Mouse (Mus musculus) erythroid progenitor cell, adult 5-6 weeks (primary cell): Measurements from ENCODE around the gene Clec16a. TPM values are rescaled to one million over a fixed set of nuclear protein-coding genes. Genes with fewer than 3 reads are reported as not detected.

Source experiments
- ATAC-seq: replicated peaks from 2 replicates; pipeline ENCODE4 v1.8.0; 2016; ENCODE audit warnings: moderate number of reproducible peaks, mild to moderate bottlenecking, moderate TSS enrichment, inconsistent platforms; ENCODE audit not compliant: poor library complexity, low FRiP score, severe bottlenecking
- total RNA-seq, 2 experiments: library from RNA; stranded (forward) in 1 of 2; stranded (reverse) in 1 of 2; fragments of 150-400 nt in 1 of 2; fragments of 186-747, 209-891 nt in 1 of 2; gene quantifications; 2 replicates each; pipeline versions ENCODE4 v1.2.3 to v1.2.4; 2015 to 2017; ENCODE audit warnings: low replicate concordance in 2 of 2

Clec16a gene
- total RNA-seq, 2 experiments from 2014 or later, result 5.4 to 6.7 TPM

DNA sequence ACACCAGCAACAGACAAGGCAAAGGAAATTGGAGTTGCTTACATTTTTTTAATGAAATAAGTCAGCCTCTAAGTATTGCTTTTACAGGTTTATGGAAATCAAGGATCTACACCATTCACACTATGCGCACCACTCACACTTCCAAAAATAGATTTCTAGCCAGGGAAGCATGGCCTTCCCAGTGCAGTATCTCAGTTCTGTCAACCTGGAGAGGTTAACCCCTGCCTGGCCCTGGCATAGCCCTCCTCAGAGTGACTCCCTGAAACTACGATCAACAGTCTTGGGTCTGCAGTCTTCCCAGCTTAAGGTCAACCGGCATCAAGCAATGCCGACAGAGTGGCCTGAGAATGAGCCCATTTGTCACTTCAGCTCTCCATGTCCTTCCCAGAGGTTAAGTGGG is 15.0 kb upstream of the Clec16a start:
- ATAC-seq, result no peak

DNA sequence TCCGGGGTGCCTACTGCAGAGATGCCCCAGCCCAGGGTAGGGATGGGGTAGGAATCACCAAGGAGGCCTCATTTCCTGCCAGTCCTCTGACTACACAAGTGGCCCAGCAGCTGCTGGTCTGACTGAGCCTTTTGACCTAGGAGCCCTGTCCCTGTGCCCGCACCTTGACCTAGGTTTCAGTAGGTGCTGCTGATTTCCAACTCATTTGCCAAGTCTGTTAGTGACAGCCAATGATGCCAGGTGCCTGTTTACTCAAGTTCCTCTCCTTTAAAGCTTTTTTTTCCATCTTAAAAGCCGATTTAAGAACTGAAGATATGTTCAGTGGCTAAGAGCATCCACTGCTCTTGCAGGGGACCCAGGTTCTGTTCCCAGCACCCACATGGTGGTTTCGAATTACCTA is 11.4 kb upstream of the Clec16a start:
- ATAC-seq, result no peak

DNA sequence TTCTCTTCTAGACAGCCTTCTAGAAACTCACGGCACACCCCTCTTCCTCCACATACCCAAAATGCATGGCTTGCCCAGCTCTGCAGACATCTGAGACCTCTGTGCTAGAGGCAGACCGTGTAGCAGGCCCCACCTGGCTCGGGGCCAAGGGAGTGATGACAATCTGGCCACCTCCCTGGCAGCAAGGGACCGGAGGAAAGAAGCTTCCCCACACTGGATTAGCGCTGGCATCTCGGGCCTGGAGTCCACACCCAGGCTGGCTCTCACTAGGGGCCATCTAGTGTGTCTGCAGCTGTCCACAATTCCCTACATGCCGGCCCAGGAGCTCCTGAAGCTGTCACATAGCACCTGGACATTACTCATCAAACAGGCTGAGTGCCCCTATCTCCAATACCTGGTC is 10.6 kb upstream of the Clec16a start:
- no peak for ATAC-seq

DNA sequence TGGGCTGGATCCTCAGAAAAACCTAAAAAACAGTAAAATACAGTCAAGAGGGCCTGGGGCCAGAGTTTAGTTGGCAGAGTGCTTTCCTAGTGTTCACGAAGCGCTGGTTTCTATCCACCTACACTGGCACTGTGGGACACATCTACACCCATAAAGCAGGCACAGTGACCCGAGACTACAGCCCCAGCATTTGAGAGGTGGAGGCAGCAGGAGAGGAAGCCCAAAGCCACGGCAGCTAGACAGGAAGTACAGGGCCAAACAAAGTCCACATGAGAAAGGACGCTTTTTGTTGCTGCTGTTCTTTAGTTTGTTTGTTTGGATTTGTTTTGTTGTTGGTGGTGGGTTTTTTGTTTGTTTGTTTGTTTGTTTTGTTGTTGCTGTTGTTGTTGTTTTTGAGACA is 8.8 kb upstream of the Clec16a start:
- no peak for ATAC-seq

DNA sequence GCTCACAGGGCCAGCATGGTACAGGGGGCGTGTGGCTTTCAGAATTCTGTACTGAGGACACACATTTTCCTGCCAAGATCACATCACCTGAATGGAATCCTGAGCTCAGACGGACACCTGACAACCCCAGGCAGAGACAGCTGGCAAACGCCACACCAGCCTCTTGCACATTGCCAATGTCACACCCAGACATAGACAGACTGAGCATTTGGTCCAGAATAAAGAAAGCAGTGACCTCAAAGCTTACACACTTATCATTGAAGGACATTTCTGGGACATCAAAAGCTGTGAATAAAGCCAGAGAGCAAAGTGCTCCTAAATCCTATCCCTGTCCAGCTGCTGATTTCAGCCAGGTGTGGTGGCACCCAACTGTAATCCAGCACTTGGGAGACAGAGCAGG is 8.2 kb upstream of the Clec16a start:
- ATAC-seq, result no peak

DNA sequence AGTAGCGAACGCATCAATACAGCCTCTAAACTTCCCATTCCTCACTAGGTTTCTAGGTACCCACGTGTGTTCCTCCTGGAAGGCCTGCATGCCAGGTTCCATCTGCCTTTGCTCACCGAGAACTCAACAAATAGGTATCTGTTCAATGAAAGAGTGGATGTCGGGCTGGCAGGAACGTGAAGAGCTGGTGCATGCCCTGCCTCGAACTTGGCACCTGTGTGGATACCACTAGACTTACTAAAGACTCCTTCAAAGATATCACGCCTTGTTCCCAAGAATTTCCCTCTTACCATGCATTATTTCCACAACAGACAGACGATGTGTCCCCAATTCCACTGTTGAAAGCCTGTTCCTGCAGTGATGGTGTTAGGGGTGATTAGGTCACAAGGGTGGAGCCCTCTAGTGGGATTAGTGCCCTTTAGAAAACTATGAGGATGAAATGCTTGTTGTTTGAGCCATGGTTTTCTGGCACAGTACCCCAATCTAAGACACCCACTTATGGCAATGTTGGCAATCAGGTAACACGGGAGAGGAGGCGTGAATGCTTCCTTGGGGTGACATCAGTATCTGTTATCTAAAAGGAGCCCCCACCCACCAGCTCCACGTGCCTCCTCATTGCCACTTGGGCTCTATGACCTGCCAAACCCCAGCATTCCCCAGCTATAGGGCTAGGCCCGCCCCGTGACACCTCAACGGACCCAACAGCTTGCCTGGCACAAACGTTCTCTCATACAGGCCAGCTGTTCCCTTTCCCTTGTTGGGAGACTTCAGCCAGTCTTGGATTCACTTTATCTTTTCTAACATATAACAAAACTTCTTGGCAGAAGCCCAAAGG is 4.2 kb upstream of the Clec16a start:
- no peak for ATAC-seq

DNA sequence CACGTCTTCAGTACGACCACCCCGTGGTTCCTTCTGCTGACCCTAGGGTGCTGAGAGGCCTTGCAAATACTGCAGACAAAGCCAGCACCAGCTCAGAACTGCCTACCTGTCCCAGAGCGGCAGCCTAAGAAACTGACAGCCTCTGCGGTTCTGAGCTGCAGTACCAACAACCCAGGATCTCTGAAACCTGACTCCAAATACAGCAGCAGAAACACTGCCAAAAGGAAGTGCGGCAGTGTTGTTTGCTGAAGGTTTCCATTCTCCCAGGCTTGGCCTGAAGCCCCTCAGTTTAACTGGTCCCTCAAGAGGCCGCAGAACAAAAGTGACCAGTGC is 3.6 kb upstream of the Clec16a start:
- ATAC-seq, result no peak

DNA sequence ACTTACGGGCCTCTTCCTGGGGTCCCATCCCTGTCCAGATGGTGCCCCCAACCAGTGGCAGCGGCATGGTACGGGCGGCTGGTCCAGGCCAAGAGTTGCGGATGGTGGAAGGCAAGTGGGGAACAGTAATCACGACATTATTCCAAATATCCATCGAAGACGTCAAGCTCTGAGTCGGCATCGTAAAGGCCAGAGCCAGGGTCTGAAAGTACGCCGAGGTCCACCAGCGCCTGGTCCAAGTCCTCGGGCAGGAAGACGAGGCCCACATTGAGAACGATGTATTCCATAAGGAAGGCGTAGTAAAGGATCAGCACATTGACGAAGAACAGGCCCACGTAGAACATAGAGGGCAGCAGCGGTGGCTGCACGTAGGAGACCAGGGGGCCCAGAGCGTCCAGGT is 2.9 kb upstream of the Clec16a start:
- no peak for ATAC-seq

DNA sequence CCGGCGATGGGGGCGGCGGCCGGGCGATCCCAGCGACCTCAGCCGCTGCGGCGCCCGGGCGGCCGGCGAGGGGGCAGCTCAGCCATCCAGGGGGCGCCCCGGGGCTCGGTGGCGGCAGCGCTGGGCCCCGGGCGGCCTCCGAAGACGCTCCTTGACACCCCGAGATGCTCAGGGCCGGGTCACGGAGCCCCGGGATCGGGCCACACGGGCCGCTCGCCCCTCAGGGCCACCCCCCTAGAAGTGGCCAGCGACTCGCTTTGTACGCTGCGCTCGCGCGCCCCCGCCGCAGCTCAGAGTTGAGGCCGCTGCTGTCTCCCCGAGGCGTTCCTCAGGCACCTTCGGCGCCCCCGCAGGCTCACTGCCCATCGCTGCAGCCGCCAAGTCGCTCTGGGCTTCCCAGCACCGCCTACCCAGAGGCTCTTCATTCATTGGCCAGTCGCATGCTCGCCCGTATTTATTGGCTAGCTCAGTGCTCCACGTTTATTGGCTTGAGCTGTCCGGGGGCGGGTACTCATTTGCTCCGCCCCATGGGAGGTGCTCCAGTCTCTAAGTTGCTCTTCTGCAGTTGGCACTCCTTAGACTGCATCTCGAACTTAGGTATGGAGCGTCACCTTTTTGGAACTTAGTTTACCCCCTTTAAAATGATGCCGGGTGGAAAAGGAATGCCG is 2.3 kb upstream of the Clec16a start, which contains the start of gene Dexi:
Gene Dexi, minus strand, starts transcription at position 357 of the 668 bp plus-strand sequence.
- peak; percentile 93 for ATAC-seq

DNA sequence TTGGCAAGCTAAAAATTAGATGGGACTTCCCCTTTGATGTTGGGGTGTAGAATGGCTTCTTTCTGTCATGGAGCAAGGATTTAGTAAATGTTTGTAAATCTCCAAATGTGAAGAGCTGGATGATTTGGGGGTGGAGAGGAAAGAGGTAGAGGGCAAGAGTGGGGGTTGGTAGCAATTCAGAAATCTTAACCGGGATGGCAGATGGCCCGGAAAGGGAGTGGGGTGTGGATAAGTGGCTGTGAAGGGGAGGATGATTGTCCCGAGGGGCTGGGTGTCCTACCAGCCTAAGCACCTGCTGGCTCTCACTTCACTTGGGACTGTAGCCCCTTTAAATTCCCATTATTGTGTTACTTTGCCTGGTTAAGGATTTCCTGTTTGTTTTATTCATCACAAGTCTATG is 1.7 kb downstream of the Clec16a start:
- ATAC-seq, result no peak

DNA sequence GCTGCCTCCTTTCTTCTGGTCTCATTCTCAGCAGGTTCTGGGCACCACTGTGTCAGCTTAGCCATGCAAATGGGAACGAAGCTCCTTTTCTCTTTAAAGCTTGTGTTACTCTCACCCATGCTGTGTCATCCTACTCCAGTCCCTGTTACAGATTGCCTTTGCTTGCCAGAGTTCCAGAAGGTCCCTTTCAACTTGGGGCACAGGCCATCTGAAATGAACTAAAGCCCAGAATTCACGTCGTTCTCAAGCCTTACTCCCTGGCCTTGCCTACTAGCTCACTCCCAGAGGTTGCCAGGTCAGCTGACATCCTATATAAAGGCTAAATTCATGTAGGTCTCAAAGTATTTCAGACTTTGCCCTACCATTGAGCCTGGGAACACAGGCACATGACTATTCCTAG is 3.8 kb downstream of the Clec16a start:
- no peak for ATAC-seq

DNA sequence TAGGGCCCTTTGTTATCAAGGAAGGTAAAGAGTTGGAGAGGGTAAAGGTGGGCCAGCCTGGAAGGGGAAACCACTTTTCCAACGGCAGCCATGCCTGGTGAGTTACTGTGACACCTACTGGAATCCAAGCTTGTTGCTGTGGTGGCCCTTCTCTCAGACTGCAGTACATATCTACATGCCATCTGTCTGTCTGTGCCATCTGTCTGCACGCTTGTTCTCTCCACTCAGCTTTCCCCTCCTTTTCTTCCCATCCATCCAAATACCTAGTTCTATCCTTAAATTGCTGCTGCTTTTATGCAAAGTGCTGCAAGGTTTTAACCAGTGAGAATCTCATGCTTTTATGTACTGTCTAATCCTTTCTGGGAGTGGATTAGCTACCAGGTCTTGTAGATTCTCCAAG is 4.5 kb downstream of the Clec16a start:
- no peak for ATAC-seq

DNA sequence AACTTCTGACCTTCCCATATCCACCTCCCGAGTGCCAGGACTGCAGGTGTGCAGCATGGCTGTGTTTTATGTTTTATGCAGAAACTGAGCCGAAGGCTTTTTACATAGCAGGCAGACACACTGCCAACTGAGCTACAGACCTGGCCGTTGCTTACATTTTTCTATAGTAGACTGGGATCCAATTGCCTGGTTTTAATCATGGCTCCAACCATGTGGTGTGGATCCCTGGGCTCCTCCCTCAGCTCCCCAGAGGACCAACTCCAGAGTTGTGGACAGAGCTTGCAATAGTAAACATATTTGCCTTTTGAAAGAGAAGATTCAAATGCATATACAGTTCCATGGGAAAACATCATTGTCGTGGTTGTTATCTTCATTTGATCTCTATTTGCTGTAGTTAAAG is 6.5 kb downstream of the Clec16a start:
- no peak for ATAC-seq

DNA sequence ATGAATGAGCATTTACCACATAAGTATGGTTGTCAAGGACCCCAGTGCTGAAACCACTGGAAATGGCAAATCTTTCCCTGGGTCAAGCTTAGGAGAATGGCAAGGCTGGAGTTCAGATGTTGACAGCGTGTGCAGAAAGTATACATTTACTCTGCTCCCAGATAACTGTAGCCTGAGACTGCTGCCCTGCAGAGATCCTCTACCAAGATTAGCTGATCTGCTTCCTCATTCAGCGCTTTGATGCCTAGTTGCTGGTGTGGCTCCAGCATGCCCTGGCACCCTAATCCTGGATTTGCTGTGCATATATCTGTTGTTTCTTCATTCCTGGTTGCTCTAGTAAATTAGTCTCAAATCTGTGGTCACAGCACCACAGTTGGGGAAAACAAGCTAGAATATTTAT is 8.7 kb downstream of the Clec16a start:
- no peak for ATAC-seq

DNA sequence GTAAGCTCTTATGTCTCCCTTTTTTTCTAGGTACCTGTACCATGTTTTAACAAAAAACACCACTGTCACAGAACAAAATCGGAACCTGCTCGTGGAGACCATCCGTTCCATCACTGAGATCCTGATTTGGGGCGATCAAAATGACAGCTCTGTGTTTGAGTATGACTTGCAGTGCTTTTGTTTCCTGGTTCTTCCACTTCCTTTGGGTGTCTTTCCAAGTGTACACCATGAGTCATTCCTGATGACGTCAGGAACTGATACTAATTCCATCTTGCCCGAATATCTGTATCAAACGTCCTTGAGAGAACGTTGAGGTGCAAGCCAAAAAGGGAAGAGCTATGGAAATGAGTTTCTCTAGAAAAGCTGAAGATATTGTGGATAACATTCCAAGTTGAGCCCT is 14.9 kb downstream of the Clec16a start:
- no peak for ATAC-seq

DNA sequence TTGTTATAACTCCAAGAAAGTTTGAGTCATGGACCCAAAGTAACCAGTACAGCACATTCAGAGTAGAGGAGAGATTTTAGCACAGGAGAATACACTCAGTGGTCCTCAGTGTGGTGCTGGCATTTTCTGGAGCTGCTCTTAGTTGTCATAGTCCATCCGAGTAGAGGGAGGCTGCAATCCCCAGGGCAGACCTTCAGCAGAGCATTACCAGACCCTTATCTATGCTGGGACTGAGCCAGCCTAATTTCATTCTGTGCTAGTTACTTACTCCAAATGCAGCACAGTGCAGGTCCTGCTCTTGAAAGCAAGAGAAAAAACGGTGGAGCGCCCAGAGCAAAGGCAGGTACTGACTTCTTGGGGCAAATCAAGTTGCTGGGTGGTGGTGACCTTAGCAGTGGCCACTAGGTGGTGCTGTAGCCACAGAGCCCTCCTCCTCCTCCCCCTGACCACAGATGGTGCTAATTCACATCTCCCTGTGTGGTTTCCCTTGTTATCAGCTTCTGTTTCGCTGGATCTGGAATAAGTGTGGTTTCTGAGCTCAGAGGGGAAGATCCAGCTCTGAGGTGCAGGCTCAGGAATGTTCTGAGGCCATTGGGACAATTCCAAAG is 20.2 kb downstream of the Clec16a start:
- peak; percentile 61 for ATAC-seq

DNA sequence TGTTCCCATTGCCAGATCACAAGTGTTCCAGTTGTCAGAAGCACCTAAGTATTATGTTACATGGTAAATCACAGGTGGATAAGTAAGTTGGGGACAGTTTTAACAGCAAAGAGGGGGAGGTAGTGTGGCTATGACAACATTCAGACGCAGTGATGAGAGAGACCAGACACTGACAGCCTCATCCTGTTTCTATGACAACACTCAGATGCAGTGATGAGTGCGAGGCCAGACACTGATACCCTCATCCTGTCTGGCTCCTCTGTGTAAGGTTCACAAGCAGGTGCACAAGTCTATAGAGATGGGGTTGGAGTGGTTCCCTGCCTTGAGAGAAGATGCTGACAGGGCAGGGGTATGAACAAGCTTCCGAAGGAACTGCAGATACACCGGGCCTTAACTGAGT is 22.0 kb downstream of the Clec16a start:
- ATAC-seq, result no peak

DNA sequence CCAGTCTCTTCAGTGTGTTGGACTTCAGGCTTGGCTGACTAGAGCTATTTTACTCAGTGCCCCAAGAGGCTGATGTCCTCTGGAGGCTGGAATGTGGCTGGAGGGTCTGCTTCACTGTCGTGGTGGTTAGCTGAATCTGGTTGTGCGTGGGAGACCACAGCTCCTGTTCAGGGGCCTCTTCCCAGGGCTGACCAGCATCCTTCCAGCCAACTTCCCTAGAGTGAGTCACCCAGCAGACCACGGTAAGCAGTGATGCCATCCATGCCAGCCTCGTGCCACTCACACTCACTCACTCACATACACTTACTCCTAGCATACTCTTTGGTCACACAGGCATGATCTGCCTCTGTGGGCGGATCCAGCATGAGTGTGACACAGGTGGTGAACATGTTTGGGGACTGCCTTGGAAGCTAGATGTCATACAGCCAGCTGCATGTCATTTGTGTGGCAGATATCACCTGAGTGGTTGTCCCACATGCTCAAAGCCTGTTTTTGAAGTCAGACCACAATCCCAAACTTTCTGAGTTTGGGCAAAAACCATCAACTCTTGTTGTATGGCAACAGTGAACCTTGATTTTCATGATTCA is 24.8 kb downstream of the Clec16a start:
- no peak for ATAC-seq

DNA sequence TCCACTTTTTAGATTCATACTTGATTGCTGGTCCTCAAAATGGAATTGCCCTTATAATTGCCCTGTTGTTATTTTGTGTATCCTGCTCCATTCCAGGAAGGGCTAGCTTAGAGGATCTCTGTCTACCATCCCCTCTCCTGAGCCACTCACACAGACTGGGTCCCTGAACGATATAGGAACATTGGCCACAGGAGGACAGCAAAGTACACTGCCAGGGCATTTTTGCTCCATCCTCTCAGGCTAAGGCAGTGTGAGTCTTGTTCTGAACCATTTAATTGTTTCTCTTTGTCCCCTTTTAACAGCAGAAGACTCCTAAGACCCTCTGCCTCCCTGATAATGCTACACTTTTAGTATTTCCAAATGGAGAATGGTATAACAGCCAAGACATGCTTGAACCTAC is 25.6 kb downstream of the Clec16a start:
- ATAC-seq, result no peak

DNA sequence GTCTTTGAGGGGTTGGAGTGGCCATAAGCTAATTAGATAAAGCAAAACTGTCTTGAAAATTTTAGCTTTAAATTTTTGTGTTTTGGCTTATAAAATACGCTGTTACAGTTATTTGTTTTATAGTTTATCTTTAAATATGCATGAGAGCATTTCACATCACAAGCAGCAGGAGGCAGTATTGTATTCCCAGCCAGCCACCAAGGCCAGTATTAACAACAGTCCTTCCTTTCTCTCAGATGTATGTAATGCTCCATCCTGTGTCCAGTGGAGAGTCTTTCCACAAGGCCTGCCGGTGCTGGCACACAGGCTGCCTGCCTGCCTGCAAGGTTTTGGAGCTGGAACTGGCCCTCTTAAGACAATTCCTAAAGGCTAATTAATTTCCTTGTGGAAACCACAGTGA is 26.7 kb downstream of the Clec16a start:
- ATAC-seq, result no peak

DNA sequence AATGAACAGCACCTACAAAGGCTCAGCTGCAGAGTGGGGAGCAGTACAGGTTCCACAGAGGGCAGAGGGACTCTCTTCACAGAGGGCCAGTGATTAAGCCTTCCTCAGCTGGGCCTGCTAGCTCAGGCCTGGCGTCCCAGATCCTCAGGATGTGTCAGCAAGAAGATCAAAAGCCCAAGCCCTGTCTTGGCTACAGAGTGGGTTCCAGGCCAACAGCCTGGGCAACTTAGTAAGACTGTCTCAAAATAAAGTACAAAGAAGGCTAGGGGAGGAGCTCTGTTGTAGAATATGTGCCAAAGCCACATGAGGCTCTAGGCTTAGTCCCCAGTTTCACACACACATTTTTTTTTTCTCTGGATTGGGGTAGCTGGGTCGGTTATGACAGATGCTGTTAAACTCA is 29.8 kb downstream of the Clec16a start:
- ATAC-seq, result no peak
